Mouse (Mus musculus): ENCODE results near the gene Nfatc4. TPM values are rescaled to one million over a fixed set of nuclear protein-coding genes. Genes with fewer than 3 reads are reported as not detected.

Nfatc4 gene
- total and polyA plus RNA-seq, 3 experiments: not detected

- Histone ChIP-seq H3K27ac (ENCODE audit: insufficient read depth, low read depth) (no peak within 1 kb of the TSS), H3K27me3 (replicated peaks) (no peaks in the 10 kb centered on the region), H3K9ac (ENCODE audit: insufficient read depth, low read depth) (no peak within 1 kb of the TSS)
These were observed 30.8 kb downstream of the Nfatc4 start, which contains the start of gene Nynrin for GRCm38 (mm10) chr14:55853621-55854285. Gene Nynrin (plus strand): TSS chr14:55854010.

GRCm38 (mm10) chr14:55854406-55855100 lies 31.6 kb downstream of the Nfatc4 start:
- in situ Hi-C loops (cut with MboI; ENCODE audit: low pct_ligation_motif_present, low pct_unique_long_range_greater_than_20kb, low sequenced_read_pairs) (no loop called here), dilution Hi-C loops (cut with MboI; ENCODE audit: extremely low pct_ligation_motif_present, extremely low pct_unique_long_range_greater_than_20kb, low sequenced_read_pairs) (no loop called here)
- no peaks in the 10 kb centered on the region for H3K9me3 ChIP-seq (replicated peaks; ENCODE audit: low read length)
- no peak overlapping the region for H3K9ac ChIP-seq (ENCODE audit: insufficient read depth, low read depth)
- no peak overlapping the region for H3K4me2 ChIP-seq (ENCODE audit: insufficient read depth, low read depth, poor library complexity, severe bottlenecking)
- H3K4me3 ChIP-seq (replicated peaks in 1 of 3; ENCODE audit: low read depth in 2 of 3, low read length in 2 of 3, poor library complexity in 1 of 3): no peak overlapping the region
- H3K79me2 ChIP-seq (replicated peaks; ENCODE audit: control insufficient read depth, extremely low read depth, insufficient read depth, poor library complexity, severe bottlenecking): no peaks in the 10 kb centered on the region
- no peak overlapping the region for H3K27ac ChIP-seq (ENCODE audit: insufficient read depth, low read depth)
- no peak for DNase-seq (ENCODE audit: extremely low read depth)
- no peaks in the 10 kb centered on the region for H3K27me3 ChIP-seq (replicated peaks)
- H3K36me3 ChIP-seq (replicated peaks in 1 of 2; ENCODE audit: control insufficient read depth in 1 of 2, insufficient read depth in 1 of 2, low read length in 1 of 2): no peaks in the 10 kb centered on the region
- TF ChIP-seq IRF4 (IDR thresholded peaks at IDR 0.05; ENCODE audit: low read depth, low read length) (no peak), JUN (IDR thresholded peaks at IDR 0.05; ENCODE audit: insufficient read depth, low read depth, low read length) (no peak), ZNF384 (IDR thresholded peaks at IDR 0.05; ENCODE audit: low read depth, low read length) (no peak), ETS1 (conservative IDR thresholded peaks at IDR 0.05; ENCODE audit: low read depth, low read length) (no peak), ZKSCAN1 (IDR thresholded peaks at IDR 0.05; ENCODE audit: borderline replicate concordance, low read depth, low read length) (no peak), CTCF (conservative IDR thresholded peaks at IDR 0.05 in 1 of 2, IDR thresholded peaks at IDR 0.05 in 1 of 2; ENCODE audit: low read depth in 2 of 2, low read length in 2 of 2) (no peak), ELF1 (IDR thresholded peaks at IDR 0.05; ENCODE audit: low read depth, low read length) (no peak), HCFC1 (IDR thresholded peaks at IDR 0.05; ENCODE audit: low read depth, low read length) (no peak), SIN3A (IDR thresholded peaks at IDR 0.05; ENCODE audit: low read length) (no peak)
- peaks cover 9 to 31% of the 10 kb centered on the region in 2 experiments for H3K4me1 ChIP-seq (ENCODE audit: control insufficient read depth in 1 of 2, insufficient read depth in 2 of 2)

More at GRCm38 (mm10) chr14:55853621-55854285, 30.8 kb downstream of the Nfatc4 start, which contains the start of gene Nynrin:
- in situ Hi-C loops (cut with MboI; ENCODE audit: low pct_ligation_motif_present, low pct_unique_long_range_greater_than_20kb, low sequenced_read_pairs) (no loop called here), dilution Hi-C loops (cut with MboI; ENCODE audit: extremely low pct_ligation_motif_present, extremely low pct_unique_long_range_greater_than_20kb, low sequenced_read_pairs) (no loop called here)
- Histone ChIP-seq H3K4me3 (replicated peaks in 1 of 3; ENCODE audit: low read depth in 2 of 3, low read length in 2 of 3, poor library complexity in 1 of 3) (no peak within 1 kb of the TSS), H3K9me3 (replicated peaks; ENCODE audit: low read length) (no peaks in the 10 kb centered on the region), H3K79me2 (replicated peaks; ENCODE audit: control insufficient read depth, extremely low read depth, insufficient read depth, poor library complexity, severe bottlenecking) (no peaks in the 10 kb centered on the region), H3K36me3 (replicated peaks in 1 of 2; ENCODE audit: control insufficient read depth in 1 of 2, insufficient read depth in 1 of 2, low read length in 1 of 2) (no peaks in the 10 kb centered on the region), H3K4me1 (ENCODE audit: control insufficient read depth in 1 of 2, insufficient read depth in 2 of 2) (peaks cover 9 to 31% of the 10 kb centered on the region in 2 experiments), H3K4me2 (ENCODE audit: insufficient read depth, low read depth, poor library complexity, severe bottlenecking) (no peak within 1 kb of the TSS)
- DNase-seq (ENCODE audit: extremely low read depth): no peak
- TF ChIP-seq RAD21 (IDR thresholded peaks at IDR 0.05; ENCODE audit: low read depth, low read length): no peak
- no peak for TF ChIP-seq CHD1 (IDR thresholded peaks at IDR 0.05; ENCODE audit: low read depth, low read length)
- TF ChIP-seq POLR2AphosphoS2 (IDR thresholded peaks at IDR 0.05; ENCODE audit: low read depth, low read length): no peak
- no peak for TF ChIP-seq UBTF (IDR thresholded peaks at IDR 0.05; ENCODE audit: low read depth, low read length)
- TF ChIP-seq E2F4 (IDR thresholded peaks at IDR 0.05; ENCODE audit: insufficient replicate concordance, low read depth, low read length): no peak
- TF ChIP-seq CTCF (conservative IDR thresholded peaks at IDR 0.05 in 1 of 2, IDR thresholded peaks at IDR 0.05 in 1 of 2; ENCODE audit: low read depth in 2 of 2, low read length in 2 of 2): no peak
- TF ChIP-seq EP300 (IDR thresholded peaks at IDR 0.05; ENCODE audit: low read length): no peak
- TF ChIP-seq MXI1 (IDR thresholded peaks at IDR 0.05; ENCODE audit: low read depth, low read length): no peak
- no peak for TF ChIP-seq MYC (IDR thresholded peaks at IDR 0.05; ENCODE audit: low read depth, low read length)

Data from CH12.LX (cell line).